Mouse (Mus musculus): ENCODE data around the gene Fastk. TPM values are rescaled to one million over a fixed set of nuclear protein-coding genes. Genes with fewer than 3 reads are reported as not detected.

The Fastk gene
- polyA plus RNA-seq, 1 experiment from 2014 or later: 85.3 TPM

- Histone ChIP-seq H3K4me3 (peak within 1 kb of the TSS; percentile 94), H3K27me3 (peaks cover 12% of the 10 kb centered on the region), H3K4me2 (peak within 1 kb of the TSS; percentile 100), H3K27ac (peak within 1 kb of the TSS; percentile 93), H3K9ac (peak within 1 kb of the TSS; percentile 96), H3K36me3 (ENCODE audit: poor library complexity, severe bottlenecking) (peaks cover 8% of the 10 kb centered on the region; the same call in 1 of the 2 replicates), H3K9me3 (replicated peaks) (no peaks in the 10 kb centered on the region), H3K4me1 (peaks cover 57% of the 10 kb centered on the region)
- peak; percentile 58 for ATAC-seq
- WGBS: under 1% methylated on average over 34 of the region's 85 CpGs
These were observed 7.1 kb upstream of the Fastk start, which contains the start of gene Agap3 for GRCm38 (mm10) chr5:24452030-24452690. Agap3 (plus strand) TSS chr5:24452177.

- peak; percentile 73 for ATAC-seq
- WGBS: 2% methylated on average over 37 of the region's 66 CpGs
- Histone ChIP-seq H3K9me3 (replicated peaks) (no peaks in the 10 kb centered on the region), H3K4me3 (peak overlapping the region; percentile 94), H3K27me3 (peaks cover 12% of the 10 kb centered on the region), H3K36me3 (ENCODE audit: poor library complexity, severe bottlenecking) (peaks cover 5% of the 10 kb centered on the region; the same call in 1 of the 2 replicates), H3K4me2 (peak overlapping the region; percentile 100), H3K9ac (peak overlapping the region; percentile 96), H3K4me1 (peaks cover 62% of the 10 kb centered on the region), H3K27ac (peak overlapping the region; percentile 93)
These were observed 6.4 kb upstream of the Fastk start for GRCm38 (mm10) chr5:24451264-24452029.

- peak; percentile 48 for ATAC-seq
- H3K4me2 ChIP-seq: peak within 1 kb of the TSS; percentile 87
- H3K9ac ChIP-seq: peak within 1 kb of the TSS; percentile 77
- peaks cover 12% of the 10 kb centered on the region for H3K27me3 ChIP-seq
- H3K9me3 ChIP-seq (replicated peaks): no peaks in the 10 kb centered on the region
- peak within 1 kb of the TSS; percentile 59 for H3K4me3 ChIP-seq
- H3K27ac ChIP-seq: peak within 1 kb of the TSS; percentile 10; the same call in 1 of the 2 replicates
- H3K4me1 ChIP-seq: peaks cover 44% of the 10 kb centered on the region
- peaks cover 12% of the 10 kb centered on the region for H3K36me3 ChIP-seq (ENCODE audit: poor library complexity, severe bottlenecking)
- 1% methylated on average over 34 of the region's 34 CpGs for WGBS
These were observed 2.7 kb upstream of the Fastk start, which contains the start of gene Tmub1 for GRCm38 (mm10) chr5:24447624-24448298. Tmub1 (minus strand) TSS chr5:24447854.

- ATAC-seq: no peak
- WGBS: 95% methylated on average over 7 of the region's 7 CpGs
- Histone ChIP-seq H3K27me3 (peaks cover 12% of the 10 kb centered on the region), H3K4me3 (peak overlapping the region; percentile 59), H3K27ac (no peak overlapping the region), H3K4me2 (peak overlapping the region; percentile 87), H3K4me1 (peaks cover 43% of the 10 kb centered on the region), H3K9ac (no peak overlapping the region), H3K9me3 (replicated peaks) (no peaks in the 10 kb centered on the region), H3K36me3 (ENCODE audit: poor library complexity, severe bottlenecking) (peaks cover 22% of the 10 kb centered on the region)
These were observed 1.5 kb upstream of the Fastk start for GRCm38 (mm10) chr5:24446630-24447029.

GRCm38 (mm10) chr5:24445428-24446080 lies 467 bp upstream of the Fastk start:
- Histone ChIP-seq H3K27ac (peak overlapping the region; percentile 78), H3K27me3 (peaks cover 12% of the 10 kb centered on the region), H3K4me1 (peaks cover 36% of the 10 kb centered on the region), H3K4me2 (peak overlapping the region; percentile 97), H3K9me3 (replicated peaks) (no peaks in the 10 kb centered on the region), H3K36me3 (ENCODE audit: poor library complexity, severe bottlenecking) (peaks cover 33% of the 10 kb centered on the region), H3K4me3 (peak overlapping the region; percentile 94), H3K9ac (peak overlapping the region; percentile 92)
- WGBS: 54% methylated on average over 20 of the region's 20 CpGs
- ATAC-seq: peak; percentile 1; the same call in 1 of the 2 replicates

- peaks cover 49% of the 10 kb centered on the region for H3K36me3 ChIP-seq (ENCODE audit: poor library complexity, severe bottlenecking)
- no peak for ATAC-seq
- peaks cover 5% of the 10 kb centered on the region for H3K27me3 ChIP-seq
- H3K4me2 ChIP-seq: peak overlapping the region; percentile 97
- 87% methylated on average over 12 of the region's 12 CpGs for WGBS
- H3K4me1 ChIP-seq: peaks cover 36% of the 10 kb centered on the region
- H3K27ac ChIP-seq: no peak overlapping the region
- peak overlapping the region; percentile 94 for H3K4me3 ChIP-seq
- peak overlapping the region; percentile 92 for H3K9ac ChIP-seq
- no peaks in the 10 kb centered on the region for H3K9me3 ChIP-seq (replicated peaks)
These were observed 1.2 kb downstream of the Fastk start for GRCm38 (mm10) chr5:24443927-24444326.

GRCm38 (mm10) chr5:24443204-24443603 lies 1.9 kb downstream of the Fastk start:
- Histone ChIP-seq H3K4me3 (no peak overlapping the region), H3K9me3 (replicated peaks) (no peaks in the 10 kb centered on the region), H3K9ac (no peak overlapping the region), H3K4me2 (no peak overlapping the region), H3K4me1 (peaks cover 36% of the 10 kb centered on the region), H3K27me3 (no peaks in the 10 kb centered on the region), H3K27ac (no peak overlapping the region), H3K36me3 (ENCODE audit: poor library complexity, severe bottlenecking) (peaks cover 56% of the 10 kb centered on the region)
- ATAC-seq: no peak
- 91% methylated on average over 7 of the region's 7 CpGs for WGBS

- H3K4me2 ChIP-seq: no peak overlapping the region
- H3K27ac ChIP-seq: no peak overlapping the region
- no peaks in the 10 kb centered on the region for H3K9me3 ChIP-seq (replicated peaks)
- 90% methylated on average over 9 of the region's 9 CpGs for WGBS
- no peak overlapping the region for H3K9ac ChIP-seq
- H3K36me3 ChIP-seq (ENCODE audit: poor library complexity, severe bottlenecking): peaks cover 57% of the 10 kb centered on the region
- H3K4me3 ChIP-seq: no peak overlapping the region
- no peaks in the 10 kb centered on the region for H3K27me3 ChIP-seq
- H3K4me1 ChIP-seq: peaks cover 25% of the 10 kb centered on the region
- no peak for ATAC-seq
These were observed 3.1 kb downstream of the Fastk start for GRCm38 (mm10) chr5:24442029-24442428.

- 88% methylated on average over 8 of the region's 8 CpGs for WGBS
- H3K4me3 ChIP-seq: no peak overlapping the region
- H3K27ac ChIP-seq: no peak overlapping the region
- no peaks in the 10 kb centered on the region for H3K27me3 ChIP-seq
- ATAC-seq: no peak
- peaks cover 61% of the 10 kb centered on the region for H3K36me3 ChIP-seq (ENCODE audit: poor library complexity, severe bottlenecking)
- peaks cover 19% of the 10 kb centered on the region for H3K4me1 ChIP-seq
- H3K9me3 ChIP-seq (replicated peaks): no peaks in the 10 kb centered on the region
- H3K9ac ChIP-seq: no peak overlapping the region
- H3K4me2 ChIP-seq: no peak overlapping the region
These were observed 3.9 kb downstream of the Fastk start for GRCm38 (mm10) chr5:24441187-24441586.

GRCm38 (mm10) chr5:24433993-24434392 lies 11.1 kb downstream of the Fastk start:
- H3K4me3 ChIP-seq: no peak overlapping the region
- ATAC-seq: no peak
- H3K9ac ChIP-seq: no peak overlapping the region
- H3K36me3 ChIP-seq (ENCODE audit: poor library complexity, severe bottlenecking): peaks cover 80% of the 10 kb centered on the region
- H3K9me3 ChIP-seq (replicated peaks): no peaks in the 10 kb centered on the region
- no peak overlapping the region for H3K27ac ChIP-seq
- no peak overlapping the region for H3K4me2 ChIP-seq
- 92% methylated on average over 8 of the region's 8 CpGs for WGBS
- H3K4me1 ChIP-seq: no peaks in the 10 kb centered on the region
- H3K27me3 ChIP-seq: no peaks in the 10 kb centered on the region

- H3K9ac ChIP-seq: no peak overlapping the region
- H3K9me3 ChIP-seq (replicated peaks): no peaks in the 10 kb centered on the region
- no peak overlapping the region for H3K27ac ChIP-seq
- ATAC-seq: no peak
- peaks cover 42% of the 10 kb centered on the region for H3K36me3 ChIP-seq (ENCODE audit: poor library complexity, severe bottlenecking)
- H3K4me2 ChIP-seq: peak overlapping the region; percentile 89; the same call in 1 of the 2 replicates
- peaks cover 47% of the 10 kb centered on the region for H3K4me1 ChIP-seq
- H3K27me3 ChIP-seq: peaks cover 5% of the 10 kb centered on the region; the same call in 1 of the 2 replicates
- H3K4me3 ChIP-seq: no peak overlapping the region
- 18% methylated on average over 9 of the region's 9 CpGs for WGBS
These were observed 16.5 kb downstream of the Fastk start for GRCm38 (mm10) chr5:24428596-24428995.
